Mouse (Mus musculus): Measurements from ENCODE around the gene Pcgf5.
A peak's percentile ranks its signal among the peaks of the same experiment; 100 is the strongest.

Pcgf5 gene

DNA sequence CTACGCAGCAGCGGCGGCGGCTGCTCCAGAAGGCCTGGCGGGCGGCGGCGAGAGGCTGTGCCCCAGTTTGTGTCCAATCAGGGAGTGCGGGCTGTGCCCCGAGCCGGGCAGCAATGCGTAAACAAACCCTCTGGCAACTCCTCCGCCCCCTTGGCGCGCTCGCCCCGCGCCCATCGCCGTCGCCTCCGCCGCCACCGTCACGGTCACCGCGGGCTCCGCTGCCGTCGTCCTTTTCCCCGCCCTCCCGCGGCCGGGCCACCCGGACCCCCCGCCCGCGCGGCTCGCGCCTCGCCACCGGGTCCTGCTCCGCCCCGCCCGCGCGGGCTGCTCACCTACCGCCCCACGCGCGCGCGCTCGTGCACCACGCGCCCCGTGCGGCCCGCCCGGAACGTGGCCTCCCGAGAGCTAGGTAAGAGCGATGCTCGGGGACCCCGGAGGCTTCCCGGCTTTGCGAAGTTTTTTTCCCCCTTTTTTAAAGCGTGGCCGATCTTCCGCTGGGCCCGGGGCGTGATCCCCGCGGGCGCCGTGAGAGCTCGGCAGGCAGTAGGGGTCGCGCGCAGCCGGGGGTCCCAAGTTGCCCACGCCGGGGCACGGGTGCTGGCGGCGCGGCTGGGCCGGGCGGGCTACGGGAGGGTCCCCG, at the start of gene Pcgf5:
Gene Pcgf5 (plus strand): TSS at position 149 of the 640 bp plus-strand sequence.
- no peak for DNase-seq (ENCODE audit: low read depth, low spot score)

DNA sequence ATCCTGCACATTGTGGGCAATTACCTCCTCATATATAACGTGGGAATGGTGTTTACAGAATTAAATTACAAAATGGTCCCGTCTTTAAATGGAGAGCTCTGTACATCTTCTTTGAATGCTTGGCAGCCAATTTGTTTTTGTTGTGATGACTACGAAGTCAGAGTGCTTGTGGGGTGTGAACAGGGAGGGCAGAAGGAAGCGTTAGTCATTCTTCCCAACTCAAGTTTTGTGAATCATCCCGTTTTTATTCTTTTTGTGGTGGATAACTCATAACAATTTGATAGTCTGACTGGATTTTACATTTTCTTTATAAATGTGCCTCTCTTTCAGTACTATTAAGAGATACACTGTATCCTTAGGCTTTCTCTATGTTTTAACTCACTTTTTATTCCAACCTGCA, 42.6 kb upstream of the Pcgf5 start:
- no peak for DNase-seq (ENCODE audit: low read depth, low spot score)

DNA sequence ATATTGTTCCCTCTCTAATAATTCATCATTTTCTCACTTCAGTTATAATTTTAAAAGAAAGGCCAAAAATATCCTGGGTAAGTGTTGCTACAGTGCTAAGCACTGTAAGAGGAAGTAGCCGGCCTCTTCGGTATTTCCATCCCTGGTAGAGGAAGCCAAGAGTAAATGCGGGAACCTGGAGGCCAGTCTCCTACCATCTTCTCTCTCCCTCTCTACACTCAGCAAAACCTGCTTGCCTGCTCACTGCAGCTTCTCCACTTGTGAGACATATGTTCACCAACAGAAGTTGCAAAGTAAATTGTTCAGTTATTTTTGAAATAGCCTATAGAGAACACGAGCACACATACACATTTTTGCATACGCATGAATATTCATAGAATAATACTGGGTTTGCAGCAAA, 34.1 kb upstream of the Pcgf5 start:
- no peak for DNase-seq (ENCODE audit: low read depth, low spot score)

DNA sequence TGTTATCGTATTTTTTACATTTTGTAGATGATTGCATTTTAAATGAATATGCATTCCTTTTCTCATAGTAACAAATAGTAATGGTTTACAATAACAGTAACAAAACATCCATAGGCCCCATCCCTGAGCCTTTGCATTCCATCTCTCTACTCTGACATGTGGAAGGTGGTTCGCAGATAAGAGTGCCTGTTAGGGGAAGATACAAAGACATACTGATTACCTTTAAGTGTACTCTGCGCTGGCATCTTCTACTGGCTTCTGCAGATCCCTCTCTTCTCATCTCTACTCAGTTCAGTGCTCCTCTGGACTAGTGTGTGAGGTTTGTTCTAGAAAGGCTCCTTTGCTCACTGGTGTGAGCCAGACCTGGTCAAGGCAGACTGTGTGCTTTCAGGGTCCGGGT, 28.4 kb upstream of the Pcgf5 start:
- no peak for DNase-seq (ENCODE audit: low read depth, low spot score)

DNA sequence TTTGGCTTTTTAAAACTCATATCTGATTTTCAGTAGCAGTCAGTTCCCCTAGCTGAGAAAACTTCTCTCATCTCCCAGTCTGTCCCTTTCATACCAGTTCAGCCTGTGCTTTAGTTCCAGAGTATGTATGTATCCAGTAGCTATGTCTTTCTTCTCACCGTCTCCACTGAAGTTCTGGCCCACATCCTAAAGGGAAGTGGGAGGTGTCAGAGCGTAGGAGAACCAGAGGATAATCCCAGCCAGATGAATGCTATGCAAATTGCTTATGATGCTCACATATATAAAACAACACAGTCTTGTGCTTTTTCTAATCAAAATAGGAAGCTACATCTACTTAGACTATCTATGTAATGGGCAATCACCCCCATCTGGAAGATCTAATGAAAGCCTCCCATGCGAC, 27.0 kb upstream of the Pcgf5 start:
- DNase-seq (ENCODE audit: low read depth, low spot score), result no peak

DNA sequence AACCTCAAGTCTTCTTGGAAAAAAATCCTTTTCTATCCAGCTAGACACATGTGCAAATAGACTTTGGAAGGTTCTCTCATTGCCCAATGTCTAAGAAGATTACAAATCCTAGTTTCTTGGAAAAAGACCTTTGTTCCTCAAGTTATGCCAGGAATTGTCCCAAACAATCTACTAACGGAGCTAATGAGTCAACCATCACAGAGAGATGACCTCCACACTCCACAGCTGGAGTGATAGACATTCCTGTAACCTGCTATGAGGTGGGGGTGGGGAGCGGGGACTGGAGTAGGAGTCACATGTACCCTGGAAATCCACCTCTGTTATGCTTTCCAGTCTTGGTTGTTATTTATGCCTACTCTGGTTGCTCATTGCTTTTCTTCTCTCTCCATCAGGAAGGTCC, 24.8 kb upstream of the Pcgf5 start:
- DNase-seq (ENCODE audit: low read depth, low spot score), result no peak

DNA sequence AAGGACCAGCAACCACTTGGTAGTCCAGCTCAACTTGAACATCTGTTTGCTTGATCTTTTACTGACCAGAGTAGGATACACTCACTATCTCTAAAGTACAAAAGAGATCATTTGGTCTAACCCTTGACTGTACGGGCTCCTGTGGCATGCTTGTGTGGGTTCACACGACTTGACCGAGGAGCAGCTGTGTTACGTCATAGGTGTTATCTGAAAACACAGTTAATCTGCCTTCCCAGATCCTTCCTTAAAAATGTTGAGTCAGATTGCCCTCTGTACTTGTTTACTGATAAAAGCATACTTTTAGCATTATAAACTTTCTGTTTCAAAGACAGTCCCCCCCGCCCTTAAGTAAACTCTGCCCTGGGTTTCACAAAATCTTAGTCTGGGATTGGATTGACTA, 19.4 kb upstream of the Pcgf5 start:
- DNase-seq (ENCODE audit: low read depth, low spot score), result no peak

DNA sequence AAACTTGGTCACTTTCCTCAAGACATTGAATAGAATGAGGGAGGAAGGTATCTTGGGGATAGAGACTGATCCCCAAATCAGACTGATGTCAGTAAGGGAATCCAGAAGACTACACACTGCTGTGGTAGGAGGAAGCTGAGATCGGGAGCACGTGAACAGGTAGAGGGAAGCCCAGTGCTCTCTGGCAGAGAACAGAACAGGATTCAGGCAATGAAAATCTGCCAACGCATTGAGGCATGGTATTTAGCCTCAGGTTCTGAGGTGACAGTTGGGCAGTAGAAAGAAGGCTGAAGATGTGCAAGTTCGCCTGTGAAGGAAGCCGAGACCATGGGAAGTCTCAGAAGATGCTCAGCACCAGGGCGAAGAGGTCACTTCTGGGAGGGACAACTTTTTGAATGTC, 733 bp upstream of the Pcgf5 start:
- no peak for DNase-seq (ENCODE audit: low read depth, low spot score)

DNA sequence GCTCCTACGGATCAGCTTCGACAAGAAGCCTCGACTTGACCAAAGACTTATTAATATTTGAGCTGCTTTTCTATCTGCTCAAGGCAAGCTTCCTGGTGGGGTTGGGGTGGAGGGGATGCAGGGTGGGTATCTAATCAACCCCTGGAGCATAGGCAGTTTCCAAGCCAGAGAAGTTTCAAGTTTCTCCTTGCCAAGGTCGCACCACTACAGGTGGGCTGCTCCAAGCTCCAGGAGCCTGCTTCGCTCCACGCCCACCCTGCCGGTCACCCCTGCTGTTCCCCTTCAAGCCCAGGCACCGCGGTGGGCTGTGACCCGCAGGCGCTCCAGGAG, 313 bp upstream of the Pcgf5 start:
- peak; percentile 8 for DNase-seq (ENCODE audit: low read depth, low spot score)

DNA sequence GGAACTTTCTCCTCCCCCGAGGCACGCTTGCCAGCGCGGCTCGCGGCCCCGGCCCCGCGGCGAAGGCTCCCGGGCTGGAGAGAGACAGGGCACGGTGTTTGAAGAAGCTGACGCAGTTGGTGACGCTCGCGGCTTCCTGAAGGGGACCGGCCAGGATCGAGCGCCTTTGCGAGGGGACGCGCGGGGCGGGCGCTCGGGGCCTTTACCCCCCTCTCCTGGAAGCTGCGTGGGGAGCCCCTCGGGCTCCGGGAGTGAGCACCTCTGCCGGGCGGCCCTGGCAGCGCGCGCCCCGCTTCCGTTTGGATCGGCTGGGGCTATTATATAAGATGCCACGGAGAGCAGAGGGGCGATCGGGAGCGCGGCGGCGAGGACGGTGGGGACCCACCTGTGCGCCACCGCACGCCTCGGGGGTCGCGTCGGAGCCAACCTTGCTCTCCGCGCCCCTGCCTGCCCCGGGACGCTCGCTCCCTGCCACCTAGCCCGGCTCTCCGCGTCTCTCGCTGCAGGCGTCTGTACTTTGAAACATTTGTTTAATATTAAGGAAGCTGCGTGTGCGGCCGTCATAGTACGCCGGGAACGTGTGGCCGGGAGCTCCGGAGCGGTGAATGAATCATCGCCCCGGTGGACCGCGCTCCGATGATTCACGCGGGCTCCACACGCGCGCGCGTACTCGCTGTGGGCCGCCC, 835 bp downstream of the Pcgf5 start:
- DNase-seq (ENCODE audit: low read depth, low spot score), result no peak

DNA sequence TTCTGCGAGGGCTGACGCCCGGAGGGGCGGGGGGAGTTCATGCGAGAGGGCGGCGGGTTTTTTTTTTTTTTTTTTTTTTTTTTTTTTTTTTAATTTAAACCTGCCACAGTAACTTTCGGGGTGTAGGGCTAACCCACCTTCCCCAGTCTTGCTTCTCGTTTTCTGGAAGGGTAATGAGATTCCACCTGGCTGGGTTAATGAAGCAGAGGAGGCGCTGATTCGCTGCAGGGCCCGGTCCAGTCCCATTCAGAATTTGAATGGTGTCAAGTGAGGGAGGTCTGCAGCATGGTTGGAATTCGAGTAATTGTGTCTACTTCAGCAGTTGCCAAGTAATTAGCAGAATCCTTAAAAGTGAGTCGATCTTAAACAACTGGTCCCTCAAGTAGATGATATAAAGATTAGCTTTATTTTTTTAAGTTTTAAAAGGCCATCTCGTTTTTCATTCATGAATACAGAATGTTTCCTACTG, 1.4 kb downstream of the Pcgf5 start:
- no peak for DNase-seq (ENCODE audit: low read depth, low spot score)

DNA sequence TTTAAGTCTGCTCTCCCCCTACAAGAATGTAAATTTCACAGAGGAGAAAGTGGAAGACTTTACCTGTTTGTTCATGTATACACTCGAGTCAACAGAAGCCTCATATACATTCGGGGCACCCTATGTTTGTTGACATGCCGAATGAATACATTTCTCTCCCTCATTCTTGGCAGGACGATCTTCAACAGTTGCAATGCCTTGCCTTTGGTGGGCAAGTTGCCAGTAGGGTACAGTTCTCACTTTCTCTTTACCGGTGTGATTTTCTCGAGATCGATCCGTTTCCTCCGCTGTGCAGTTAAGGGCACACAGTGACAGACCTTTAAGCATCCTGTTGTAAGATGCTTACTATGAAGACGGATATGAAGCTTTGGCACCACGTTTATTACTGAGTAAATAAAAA, 2.1 kb downstream of the Pcgf5 start:
- no peak for DNase-seq (ENCODE audit: low read depth, low spot score)

DNA sequence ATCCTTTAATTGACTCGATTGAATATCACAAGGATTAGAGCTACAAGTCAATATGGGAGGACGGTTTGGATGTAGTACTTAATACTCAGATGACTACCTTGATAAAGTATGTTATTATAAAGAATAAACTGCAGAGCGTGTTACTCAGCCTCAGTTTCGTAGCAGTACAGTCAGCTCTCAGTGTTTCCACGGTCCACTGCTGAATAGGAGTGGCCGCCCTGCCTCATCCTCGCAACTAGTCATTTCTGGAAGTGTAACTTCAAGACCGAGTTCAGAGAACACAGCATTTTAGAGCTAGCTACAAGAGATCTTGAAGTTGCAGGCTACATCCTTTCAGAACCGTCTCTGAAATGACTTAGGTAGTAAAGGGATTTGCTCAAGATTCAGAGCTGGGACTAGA, 2.8 kb downstream of the Pcgf5 start:
- DNase-seq (ENCODE audit: low read depth, low spot score), result no peak

DNA sequence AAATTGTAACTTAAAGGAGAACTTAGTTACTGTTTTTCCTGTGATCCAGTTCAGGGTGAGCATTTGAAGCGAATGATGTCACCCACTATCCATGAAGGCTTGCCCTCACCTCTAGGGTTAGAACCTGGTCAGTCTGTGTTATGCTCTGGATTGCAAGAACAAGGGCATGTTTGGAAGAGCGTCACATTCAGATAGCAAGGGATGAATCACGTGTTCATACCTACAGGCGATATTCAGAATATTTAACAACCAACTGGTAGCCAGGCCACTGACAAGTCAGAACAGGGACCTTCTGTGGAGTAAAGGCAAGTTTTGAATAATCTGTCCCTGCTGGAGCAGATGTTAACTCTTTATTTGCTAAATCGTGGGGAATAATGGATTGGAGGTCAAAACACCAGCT, 14.4 kb downstream of the Pcgf5 start:
- no peak for DNase-seq (ENCODE audit: low read depth, low spot score)

DNA sequence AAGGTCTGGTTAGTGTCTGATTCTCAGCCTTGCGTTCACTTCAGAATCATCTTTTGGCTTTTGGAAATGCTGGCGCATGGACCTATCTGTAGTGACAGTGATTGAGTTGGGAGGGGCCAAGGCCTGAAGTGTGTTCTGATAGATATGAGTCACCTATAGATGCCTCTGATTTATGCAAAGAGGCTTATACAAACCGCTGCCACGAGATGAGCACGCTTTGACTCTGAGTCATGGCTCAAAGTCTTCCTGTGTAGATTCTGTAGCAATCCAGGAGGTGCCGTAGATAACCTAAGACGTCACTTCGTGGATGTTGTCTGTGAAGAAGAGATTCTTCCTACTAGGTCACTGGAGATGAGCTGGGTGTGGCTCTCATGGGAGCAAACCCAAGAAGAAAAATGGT, 16.6 kb downstream of the Pcgf5 start:
- DNase-seq (ENCODE audit: low read depth, low spot score), result no peak

DNA sequence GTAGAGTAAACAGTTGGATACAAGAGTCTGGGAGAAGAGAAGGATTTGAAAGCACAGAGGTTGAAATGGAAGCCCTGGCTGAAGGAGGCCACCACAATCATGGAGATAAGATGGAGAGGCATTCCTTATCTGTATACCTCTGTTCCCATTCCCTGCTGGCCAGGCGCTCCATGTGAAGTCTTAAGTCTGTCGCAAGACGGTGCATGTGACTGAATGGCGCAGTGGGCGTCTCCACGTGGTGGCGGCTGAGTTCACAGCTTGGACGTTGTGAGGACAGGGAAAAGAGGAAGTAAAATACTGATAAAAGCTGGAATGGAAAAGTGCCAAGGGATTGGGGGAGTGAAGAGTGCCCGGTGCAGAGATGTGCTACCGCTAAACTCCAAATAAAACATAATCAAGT, 23.4 kb downstream of the Pcgf5 start:
- no peak for DNase-seq (ENCODE audit: low read depth, low spot score)

DNA sequence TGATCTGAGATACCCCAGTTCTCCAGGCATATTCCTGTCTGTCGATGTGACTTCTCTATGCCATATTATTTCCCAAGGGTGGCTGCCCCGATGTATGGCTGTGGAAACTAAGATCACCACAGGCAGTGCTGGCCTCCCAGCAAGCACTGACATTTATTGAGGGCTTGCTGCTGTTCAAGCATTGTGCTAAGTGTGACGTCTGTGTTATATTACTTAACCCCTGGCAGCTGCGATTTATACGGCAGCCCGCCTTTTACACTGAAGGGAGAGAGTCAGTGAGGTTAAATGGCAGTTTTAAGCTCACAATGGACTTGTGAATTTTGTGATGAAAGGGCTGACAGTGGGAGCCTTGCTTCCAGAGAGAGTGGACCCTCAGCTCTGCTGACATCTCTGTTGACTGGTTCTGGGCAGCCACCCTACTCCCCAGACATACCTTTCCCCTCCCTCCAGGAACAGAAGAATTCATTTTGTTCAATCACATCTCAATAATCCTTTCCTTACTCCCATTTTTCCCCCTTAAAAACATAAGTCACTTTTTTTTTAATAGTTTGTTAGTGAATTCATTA, 25.0 kb downstream of the Pcgf5 start:
- peak; percentile 2 for DNase-seq (ENCODE audit: low read depth, low spot score)

DNA sequence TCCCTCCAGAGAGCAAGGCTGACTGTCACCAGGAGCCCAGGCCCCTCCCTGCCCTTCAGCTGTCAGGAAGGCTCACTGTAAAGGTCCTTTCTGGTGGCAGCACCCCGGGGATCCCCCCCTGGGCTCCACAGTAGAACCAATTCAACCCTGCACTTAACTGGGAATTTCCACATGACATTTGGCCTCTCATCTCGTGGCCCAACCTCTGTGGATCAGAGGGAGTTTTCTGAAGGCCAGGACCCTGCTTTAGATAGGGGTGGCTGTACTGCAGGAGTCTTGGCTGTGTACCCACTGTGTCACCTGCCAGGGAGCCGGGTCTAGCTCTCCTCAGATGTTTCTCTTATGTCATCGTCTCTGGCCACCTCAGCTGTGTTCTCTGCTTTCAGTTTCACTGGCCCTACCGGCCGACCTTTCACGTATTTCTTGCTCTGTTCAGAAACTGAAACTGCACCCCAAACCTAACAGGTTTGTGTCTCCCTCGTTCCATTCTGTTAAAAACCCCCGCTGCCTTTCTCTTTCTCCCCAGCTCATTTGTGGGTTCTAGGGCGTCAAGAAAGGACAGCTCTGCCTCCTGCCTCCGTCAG, 27.2 kb downstream of the Pcgf5 start:
- no peak for DNase-seq (ENCODE audit: low read depth, low spot score)

DNA sequence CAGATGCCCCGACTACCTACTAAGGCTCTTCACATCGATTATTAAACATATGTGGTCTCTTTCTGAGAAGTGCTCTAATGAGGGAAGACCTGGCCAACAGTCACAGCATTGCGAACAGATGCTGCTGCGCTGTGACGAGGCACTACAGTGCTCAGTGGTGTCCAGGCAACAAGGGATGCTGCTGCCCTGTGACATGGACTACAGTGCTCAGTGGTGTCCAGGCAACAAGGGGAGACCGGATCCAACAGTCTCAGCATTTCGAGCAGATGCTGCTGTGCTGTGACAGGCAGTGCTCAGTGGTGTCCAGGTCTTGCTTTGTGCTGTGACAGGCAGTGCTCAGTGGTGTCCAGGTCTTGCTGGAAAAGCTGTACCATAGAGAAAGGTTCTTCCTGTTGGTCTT, 29.6 kb downstream of the Pcgf5 start:
- DNase-seq (ENCODE audit: low read depth, low spot score), result no peak

DNA sequence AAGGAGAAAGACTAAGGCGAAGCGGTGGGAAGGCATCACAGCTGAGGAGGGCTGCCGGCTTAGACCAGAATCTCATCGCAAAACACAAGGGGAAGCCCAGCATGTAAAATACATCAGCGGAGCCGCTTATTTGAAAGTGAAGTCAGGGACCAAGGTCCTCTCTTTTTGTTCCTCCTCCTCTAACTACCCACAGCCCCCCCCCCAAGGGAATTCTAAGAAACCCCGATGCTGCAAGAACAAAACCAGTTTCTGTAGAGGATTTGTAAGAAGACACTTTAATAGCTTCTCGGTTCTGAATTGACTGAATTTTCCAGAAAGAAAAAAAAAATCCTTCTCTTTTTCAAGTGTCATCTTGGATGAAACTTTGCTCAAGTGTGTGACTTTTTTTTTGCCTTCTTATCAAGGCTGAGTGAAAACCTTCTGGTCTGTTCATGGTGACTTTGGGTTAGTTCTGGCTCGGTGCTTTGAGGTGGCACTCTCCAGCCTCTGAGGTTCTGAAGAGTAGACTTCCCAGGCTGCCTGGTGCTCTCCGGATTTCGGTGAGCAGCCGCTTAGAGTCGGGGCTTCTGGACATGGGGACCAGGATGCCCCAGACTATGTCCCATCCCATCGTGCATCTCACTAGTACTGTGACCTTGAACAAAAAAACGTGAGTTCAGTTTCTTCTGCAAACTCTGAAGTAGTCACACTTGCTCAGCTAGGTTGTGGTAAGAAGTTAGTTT, 30.6 kb downstream of the Pcgf5 start:
- DNase-seq (ENCODE audit: low read depth, low spot score), result no peak

DNA sequence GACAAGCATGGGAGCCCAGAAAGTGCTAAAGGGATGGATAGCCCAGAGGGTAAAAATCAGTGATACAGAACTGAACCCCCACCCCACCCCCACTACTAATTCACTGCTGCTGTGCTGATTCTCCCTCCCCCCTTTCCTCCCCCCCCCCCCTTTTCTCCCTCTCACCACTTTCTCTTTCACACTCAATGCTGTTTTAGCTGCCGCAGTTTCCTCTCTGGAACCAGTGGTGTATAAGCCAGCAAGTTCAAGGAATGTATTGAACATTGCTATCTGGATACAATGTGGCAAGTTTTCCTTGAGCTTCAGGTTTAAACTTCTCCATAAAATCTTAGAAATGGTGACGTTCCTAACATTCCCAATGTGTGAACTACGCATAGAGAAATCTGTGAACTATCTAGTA, 34.8 kb downstream of the Pcgf5 start:
- no peak for DNase-seq (ENCODE audit: low read depth, low spot score)

DNA sequence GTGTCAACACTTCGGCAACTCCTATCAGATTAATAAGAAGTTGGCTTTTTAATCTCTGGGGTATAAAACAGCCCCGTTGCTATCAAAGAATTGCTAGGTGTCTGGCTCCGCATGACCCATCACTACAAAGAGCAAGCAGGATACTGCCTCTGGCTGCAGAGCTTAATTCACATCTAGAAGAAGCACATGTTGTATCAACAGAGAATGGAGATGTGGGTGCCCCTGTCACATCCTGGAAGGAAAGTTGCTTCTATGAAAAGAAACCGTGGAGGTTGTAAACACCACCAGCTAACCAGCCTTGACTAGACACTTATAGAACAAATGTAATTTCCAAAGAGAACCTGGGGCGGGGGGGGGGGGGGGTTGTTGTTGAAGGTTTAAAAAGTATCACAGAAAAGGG, 35.9 kb downstream of the Pcgf5 start:
- no peak for DNase-seq (ENCODE audit: low read depth, low spot score)
